21 mouse cellular contexts compared by ENCODE assay signal in the genomic region with DNA sequence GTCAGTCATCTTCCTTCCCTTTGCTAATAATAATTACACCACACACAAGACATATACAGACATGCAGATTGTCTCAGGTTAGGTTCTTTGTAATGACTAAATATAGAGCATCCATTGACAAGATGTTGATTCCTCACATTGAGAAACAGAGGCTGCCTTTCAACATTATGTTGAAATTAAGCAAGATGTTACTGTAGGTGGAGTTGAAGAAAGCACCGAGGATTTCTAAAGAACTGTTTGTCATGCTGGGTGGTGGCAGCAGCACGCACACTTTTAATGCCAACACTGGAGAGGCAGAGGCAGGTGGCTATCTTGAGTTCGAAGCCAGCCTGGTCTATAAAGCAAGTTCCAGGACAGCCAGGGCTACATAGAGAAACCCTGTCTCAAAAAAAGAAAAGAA.
"Had no signal": no experiment of that assay in that cellular context is flagged by ENCODE, and none has a peak within 500 bp of the region (broad histone marks: within the 10 kb centered on the region; RNA-seq: fewer than 3 reads in every experiment).

No protein-coding gene starts in this region.

- H3K4me2 ChIP-seq: lung, embryonic 14.5 days; midbrain, embryonic 11.5 days; midbrain, embryonic 13.5 days; neural tube, embryonic 13.5 days; neural tube, embryonic 15.5 days had no signal

- H3K36me3 ChIP-seq: midbrain, embryonic 13.5 days; neural tube, embryonic 13.5 days had no signal

- H3K27ac ChIP-seq: liver, embryonic 14.5 days; macrophage; midbrain, embryonic 13.5 days; neural tube, embryonic 13.5 days; neural tube, embryonic 15.5 days had no signal

- H3K4me1 ChIP-seq: midbrain, embryonic 13.5 days; neural tube, embryonic 13.5 days; neural tube, embryonic 15.5 days had no signal

- H3K9ac ChIP-seq: liver, embryonic 14.5 days; lung, embryonic 14.5 days; midbrain, embryonic 13.5 days; neural tube, embryonic 13.5 days; neural tube, embryonic 15.5 days had no signal

- H3K27me3 ChIP-seq: midbrain, embryonic 13.5 days; neural tube, embryonic 13.5 days; neural tube, embryonic 15.5 days had no signal

- DNase-seq: lung, adult 18-20 months; lung, embryonic 14.5 days; lung, postnatal 14 days; lung, postnatal 36 days; retina, postnatal 1 day; right cerebral cortex, adult 18-20 months; right cerebral cortex, postnatal 25 days; right cerebral cortex, postnatal 4 days; spleen, adult 18-20 months; thymus, adult 2 months; thymus, postnatal 25 days; thymus, postnatal 4 days had no signal

- ATAC-seq: midbrain, embryonic 13.5 days; midbrain, embryonic 16.5 days had no signal

- H3K9me3 ChIP-seq: megakaryocyte, embryonic 14.5 days; midbrain, embryonic 13.5 days; neural tube, embryonic 13.5 days; neural tube, embryonic 15.5 days had no signal

- H3K4me3 ChIP-seq: megakaryocyte, embryonic 14.5 days; midbrain, embryonic 13.5 days; myocyte; neural tube, embryonic 13.5 days; neural tube, embryonic 15.5 days had no signal
